Mouse (Mus musculus) naive thymus-derived CD4-positive, alpha-beta T cell, adult 2 months (primary cell): ENCODE results near the gene Gm10490.
"Not testable (repeated sequence)": the region's sequence is repeated elsewhere in the genome, so short reads cannot be mapped to it uniquely, and the experiment has no call there.

Experiments used
- DNase-seq: peaks from one replicate; pipeline ENCODE4 v3.0.0-alpha.2; 2011; ENCODE audit warnings: low read depth

Gm10490 gene

GRCm38 (mm10) chrX:7909242-7909641 lies at the start of gene Gm10490:
Gm10490 (plus strand) TSS chrX:7909542.
- DNase-seq: not testable (repeated sequence)

- DNase-seq: no peak
These were observed 46.2 kb upstream of the Gm10490 start for GRCm38 (mm10) chrX:7863181-7863580.

GRCm38 (mm10) chrX:7864551-7864950 lies 44.8 kb upstream of the Gm10490 start:
- peak; percentile 27 for DNase-seq

- DNase-seq: peak; percentile 72
These were observed 44.0 kb upstream of the Gm10490 start for GRCm38 (mm10) chrX:7865343-7865742.

- no peak for DNase-seq
These were observed 43.6 kb upstream of the Gm10490 start for GRCm38 (mm10) chrX:7865786-7866185.

GRCm38 (mm10) chrX:7867141-7867540 lies 42.2 kb upstream of the Gm10490 start:
- DNase-seq: no peak

GRCm38 (mm10) chrX:7868506-7868905 lies 40.8 kb upstream of the Gm10490 start:
- DNase-seq: no peak

- no peak for DNase-seq
These were observed 39.5 kb upstream of the Gm10490 start for GRCm38 (mm10) chrX:7869826-7870225.

GRCm38 (mm10) chrX:7878007-7878419 lies 31.3 kb upstream of the Gm10490 start, which contains the start of gene Pim2:
Pim2 (plus strand) TSS chrX:7878262.
- peak; percentile 90 for DNase-seq

- peak; percentile 56 for DNase-seq
These were observed 30.8 kb upstream of the Gm10490 start for GRCm38 (mm10) chrX:7878495-7878894.

- peak; percentile 85 for DNase-seq
These were observed 29.5 kb upstream of the Gm10490 start for GRCm38 (mm10) chrX:7879819-7880218.

GRCm38 (mm10) chrX:7883841-7884567 lies 25.3 kb upstream of the Gm10490 start, which contains the start of gene Slc35a2:
Slc35a2 (plus strand) TSS chrX:7884028.
- peak; percentile 72 for DNase-seq

- DNase-seq: no peak
These were observed 11.1 kb upstream of the Gm10490 start for GRCm38 (mm10) chrX:7898211-7898610.

- DNase-seq: peak; percentile 93
These were observed 10.2 kb upstream of the Gm10490 start, which contains the start of the genes Pqbp1 and Timm17b for GRCm38 (mm10) chrX:7898880-7899874. Pqbp1 (minus strand) TSS chrX:7899269. Timm17b (plus strand) TSS chrX:7899357.

GRCm38 (mm10) chrX:7904441-7904840 lies 4.9 kb upstream of the Gm10490 start:
- DNase-seq: no peak

GRCm38 (mm10) chrX:7907735-7908134 lies 1.6 kb upstream of the Gm10490 start, which contains the start of gene Gm10491:
Gm10491 (minus strand) TSS chrX:7907835.
- DNase-seq: no peak

GRCm38 (mm10) chrX:7910473-7910872 lies 1.1 kb downstream of the Gm10490 start:
- no peak for DNase-seq

- peak; percentile 27 for DNase-seq
These were observed 6.3 kb downstream of the Gm10490 start for GRCm38 (mm10) chrX:7915669-7916068.

GRCm38 (mm10) chrX:7917960-7918359 lies 8.6 kb downstream of the Gm10490 start:
- not testable (repeated sequence) for DNase-seq

- no peak for DNase-seq
These were observed 10.4 kb downstream of the Gm10490 start, which contains the start of gene Pcsk1n for GRCm38 (mm10) chrX:7919601-7920383. Pcsk1n (plus strand) TSS chrX:7919822.

GRCm38 (mm10) chrX:7922032-7922431 lies 12.7 kb downstream of the Gm10490 start:
- no peak for DNase-seq
